Comparison of ENCODE assay signal across 8 mouse cellular contexts in genomic region chr17:33908331-33909076, GRCm38 (mm10). TPM values are rescaled to one million over a fixed set of nuclear protein-coding genes. Genes with fewer than 3 reads are reported as not detected.
DNase-seq lines count a peak whose midpoint lies in the region; ATAC-seq and TF ChIP-seq lines count a peak whose summit lies in the region.

No protein-coding gene starts in this region.

- H3K4me1 ChIP-seq in E14TG2a.4 (replicated peaks; ENCODE audit: low read depth, low read length), result peaks cover 60% of the 10 kb centered on the region
- peaks cover 10% of the 10 kb centered on the region for H3K4me1 ChIP-seq in heart, embryonic 11.5 days (ENCODE audit: control insufficient read depth, insufficient read depth, low read length)
- no peaks in the 10 kb centered on the region; the same call in 1 of the 2 replicates for H3K4me1 ChIP-seq in lung, embryonic 14.5 days (ENCODE audit: insufficient read depth)

- ATAC-seq in heart, embryonic 11.5 days (replicated peaks; ENCODE audit: insufficient number of reproducible peaks, low FRiP score, low TSS enrichment), result peak; percentile 64
- ATAC-seq in lung, embryonic 14.5 days (ENCODE audit: insufficient read depth), result peak; percentile 69
- no peak for ATAC-seq in inflammation-experienced regulatory T-cells, adult 6 months

- H3K27ac ChIP-seq in heart, embryonic 11.5 days (ENCODE audit: low read depth, low read length), result peak overlapping the region; percentile 84
- peak overlapping the region; percentile 88 for H3K27ac ChIP-seq in lung, embryonic 14.5 days (ENCODE audit: low read depth)

- peaks cover 38% of the 10 kb centered on the region for H3K36me3 ChIP-seq in E14TG2a.4 (ENCODE audit: insufficient read depth, low read length)
- H3K36me3 ChIP-seq in heart, embryonic 11.5 days (ENCODE audit: control insufficient read depth, insufficient read depth, low read length), result peaks cover 21% of the 10 kb centered on the region
- H3K36me3 ChIP-seq in lung, embryonic 14.5 days (ENCODE audit: insufficient read depth), result peaks cover 27% of the 10 kb centered on the region

- H3K9ac ChIP-seq in heart, embryonic 11.5 days (ENCODE audit: low read depth, low read length), result peak overlapping the region; percentile 83
- peak overlapping the region; percentile 65 for H3K9ac ChIP-seq in lung, embryonic 14.5 days

- no peaks in the 10 kb centered on the region for H3K9me3 ChIP-seq in E14TG2a.4 (ENCODE audit: low read length)
- no peaks in the 10 kb centered on the region for H3K9me3 ChIP-seq in heart, embryonic 11.5 days (replicated peaks; ENCODE audit: control insufficient read depth, low read length)
- no peaks in the 10 kb centered on the region for H3K9me3 ChIP-seq in lung, embryonic 14.5 days (ENCODE audit: low read depth, low read length)

- no peaks in the 10 kb centered on the region for H3K27me3 ChIP-seq in E14TG2a.4 (ENCODE audit: insufficient read depth, low read length)
- H3K27me3 ChIP-seq in heart, embryonic 11.5 days (ENCODE audit: control insufficient read depth, insufficient read depth, low read length), result no peaks in the 10 kb centered on the region
- H3K27me3 ChIP-seq in lung, embryonic 14.5 days (ENCODE audit: insufficient read depth, low read length), result no peaks in the 10 kb centered on the region

- peak overlapping the region; percentile 98 for H3K4me3 ChIP-seq in E14TG2a.4 (replicated peaks; ENCODE audit: low read length)
- H3K4me3 ChIP-seq in heart, embryonic 11.5 days (ENCODE audit: low read depth, low read length), result peak overlapping the region; percentile 78
- H3K4me3 ChIP-seq in lung, embryonic 14.5 days (ENCODE audit: low read depth, low read length), result peak overlapping the region; percentile 69

- under 1% methylated on average over 44 of the region's 44 CpGs for WGBS in heart, embryonic 11.5 days (ENCODE audit: insufficient replicate concordance)
- WGBS in lung, embryonic 14.5 days, result under 1% methylated on average over 44 of the region's 44 CpGs

- peak overlapping the region; percentile 99 for H3K4me2 ChIP-seq in heart, embryonic 11.5 days
- H3K4me2 ChIP-seq in lung, embryonic 14.5 days, result peak overlapping the region; percentile 100

- no peak for TF ChIP-seq CTCF in E14TG2a.4 (conservative IDR thresholded peaks at IDR 0.05; ENCODE audit: low read length)
- no peak for TF ChIP-seq CTCF in lung, embryonic 14.5 days (IDR thresholded peaks at IDR 0.05; ENCODE audit: low read depth)

- peak; percentile 73 for DNase-seq in 3134 (ENCODE audit: extremely low read depth, insufficient read length, low spot score)
- DNase-seq in cerebellum, postnatal 25 days, result peak; percentile 73 to 76
- DNase-seq in kidney, postnatal 10 days, result peak; percentile 72
- DNase-seq in lung, embryonic 14.5 days, result peak; percentile 68
- peak; percentile 49 for DNase-seq in ovary, postnatal 14 days (ENCODE audit: low spot score)

RNA-seq across cellular contexts. Expression of gene Daxx, which starts 0.7 kb away (rescaled TPM):
- polyA plus RNA-seq in heart, embryonic 11.5 days (2014; fragmentation: Nextera tagmentation; extraction: Ambion mirVana), result 26.4 and 37.0 TPM in 2 replicates
- 39.3 and 47.1 TPM in 2 replicates for polyA plus RNA-seq in lung, embryonic 14.5 days (2014; fragmentation: Nextera tagmentation; extraction: Ambion mirVana)
- 100 to 1,000 TPM; 101 to 116 (median 102) TPM for polyA plus RNA-seq in inflammation-experienced regulatory T-cells, adult 6 months (2017; shearing (Covaris generic))

RNA-seq across cellular contexts. Expression of gene Platr17, which starts 3.6 kb away (rescaled TPM):
- polyA plus RNA-seq in heart, embryonic 11.5 days (2014; fragmentation: Nextera tagmentation; extraction: Ambion mirVana), result not detected in 2 replicates
- 0.32 TPM in 1 of 2 replicates, not detected in the other for polyA plus RNA-seq in lung, embryonic 14.5 days (2014; fragmentation: Nextera tagmentation; extraction: Ambion mirVana)
- polyA plus RNA-seq in inflammation-experienced regulatory T-cells, adult 6 months (2017; shearing (Covaris generic)), result 10 to 100 TPM in 1 of 3 experiments, 1 to 10 TPM in 2; 5.3 to 10.1 (median 5.4) TPM

RNA-seq across cellular contexts. Expression of gene Tapbp, which starts 7.2 kb away (rescaled TPM):
- 22.0 and 23.4 TPM in 2 replicates for polyA plus RNA-seq in heart, embryonic 11.5 days (2014; fragmentation: Nextera tagmentation; extraction: Ambion mirVana)
- polyA plus RNA-seq in lung, embryonic 14.5 days (2014; fragmentation: Nextera tagmentation; extraction: Ambion mirVana), result 30.1 and 31.4 TPM in 2 replicates
- 100 to 1,000 TPM; 367 to 428 (median 385) TPM for polyA plus RNA-seq in inflammation-experienced regulatory T-cells, adult 6 months (2017; shearing (Covaris generic))

RNA-seq across cellular contexts. Expression of gene Zbtb22, which starts 7.2 kb away (rescaled TPM):
- 7.2 and 7.8 TPM in 2 replicates for polyA plus RNA-seq in heart, embryonic 11.5 days (2014; fragmentation: Nextera tagmentation; extraction: Ambion mirVana)
- polyA plus RNA-seq in lung, embryonic 14.5 days (2014; fragmentation: Nextera tagmentation; extraction: Ambion mirVana), result 11.1 and 13.2 TPM in 2 replicates
- 1 to 10 TPM; 3.7 to 6.8 (median 4.8) TPM for polyA plus RNA-seq in inflammation-experienced regulatory T-cells, adult 6 months (2017; shearing (Covaris generic))

RNA-seq across cellular contexts. Expression of gene Kifc1, which starts 18.0 kb away (rescaled TPM):
- polyA plus RNA-seq in heart, embryonic 11.5 days (2014; fragmentation: Nextera tagmentation; extraction: Ambion mirVana), result 8.1 and 11.8 TPM in 2 replicates
- polyA plus RNA-seq in lung, embryonic 14.5 days (2014; fragmentation: Nextera tagmentation; extraction: Ambion mirVana), result 8.3 and 9.3 TPM in 2 replicates
- 1 to 10 TPM in 2 of 3 experiments, under 1 TPM in 1; 0.20 to 7.4 (median 1.3) TPM for polyA plus RNA-seq in inflammation-experienced regulatory T-cells, adult 6 months (2017; shearing (Covaris generic))

Comparison
In these comparisons a context has a peak if more than half of its experiments do, and no peak if none do; other contexts are left out.
1. RNA of gene Tapbp, which starts 7.2 kb away (polyA plus RNA-seq): 367 to 428 TPM in inflammation-experienced regulatory T-cells, adult 6 months; 30.1 to 31.4 TPM in lung, embryonic 14.5 days and 22.0 to 23.4 TPM in heart, embryonic 11.5 days; every median in the first group is over 10 times any median in the second.
2. Peak in every context shown above with its lines, with median percentiles within 50 percentile points of each other: DNase-seq and H3K4me3 ChIP-seq.